Mouse (Mus musculus) retina, postnatal 7 days (tissue): ENCODE measurements around the gene Ccr3.
"Not testable (repeated sequence)": the region's sequence is repeated elsewhere in the genome, so short reads cannot be mapped to it uniquely, and the experiment has no call there.

ENCODE experiments used
- DNase-seq: peaks from one replicate; pipeline ENCODE4 v3.0.0-alpha.2; 2012; ENCODE audit warnings: low read depth, low spot score

Gene Ccr3

GRCm38 (mm10) chr9:124053532-124053931 is 31.8 kb downstream of the Ccr3 start:
- no peak for DNase-seq

GRCm38 (mm10) chr9:124056158-124056709 is 34.5 kb downstream of the Ccr3 start:
- no peak for DNase-seq

- no peak for DNase-seq
Measured at GRCm38 (mm10) chr9:124059660-124060352, 38.0 kb downstream of the Ccr3 start.

- not testable (repeated sequence) for DNase-seq
Measured at GRCm38 (mm10) chr9:124061474-124062432, 40.0 kb downstream of the Ccr3 start.

GRCm38 (mm10) chr9:124066572-124067103 is 44.9 kb downstream of the Ccr3 start:
- no peak for DNase-seq

GRCm38 (mm10) chr9:124068098-124069058 is 46.6 kb downstream of the Ccr3 start:
- DNase-seq: no peak

GRCm38 (mm10) chr9:124071506-124071905 is 49.7 kb downstream of the Ccr3 start:
- DNase-seq: no peak

GRCm38 (mm10) chr9:124079803-124080202 is 58.0 kb downstream of the Ccr3 start:
- DNase-seq: no peak

GRCm38 (mm10) chr9:124080471-124080870 is 58.7 kb downstream of the Ccr3 start:
- DNase-seq: not testable (repeated sequence)
